Mouse (Mus musculus): Measurements from ENCODE around the gene Chad. TPM values are rescaled to one million over a fixed set of nuclear protein-coding genes. Genes with fewer than 3 reads are reported as not detected.

Chad gene
- polyA plus RNA-seq, 1 experiment, result 0.63 TPM

DNA sequence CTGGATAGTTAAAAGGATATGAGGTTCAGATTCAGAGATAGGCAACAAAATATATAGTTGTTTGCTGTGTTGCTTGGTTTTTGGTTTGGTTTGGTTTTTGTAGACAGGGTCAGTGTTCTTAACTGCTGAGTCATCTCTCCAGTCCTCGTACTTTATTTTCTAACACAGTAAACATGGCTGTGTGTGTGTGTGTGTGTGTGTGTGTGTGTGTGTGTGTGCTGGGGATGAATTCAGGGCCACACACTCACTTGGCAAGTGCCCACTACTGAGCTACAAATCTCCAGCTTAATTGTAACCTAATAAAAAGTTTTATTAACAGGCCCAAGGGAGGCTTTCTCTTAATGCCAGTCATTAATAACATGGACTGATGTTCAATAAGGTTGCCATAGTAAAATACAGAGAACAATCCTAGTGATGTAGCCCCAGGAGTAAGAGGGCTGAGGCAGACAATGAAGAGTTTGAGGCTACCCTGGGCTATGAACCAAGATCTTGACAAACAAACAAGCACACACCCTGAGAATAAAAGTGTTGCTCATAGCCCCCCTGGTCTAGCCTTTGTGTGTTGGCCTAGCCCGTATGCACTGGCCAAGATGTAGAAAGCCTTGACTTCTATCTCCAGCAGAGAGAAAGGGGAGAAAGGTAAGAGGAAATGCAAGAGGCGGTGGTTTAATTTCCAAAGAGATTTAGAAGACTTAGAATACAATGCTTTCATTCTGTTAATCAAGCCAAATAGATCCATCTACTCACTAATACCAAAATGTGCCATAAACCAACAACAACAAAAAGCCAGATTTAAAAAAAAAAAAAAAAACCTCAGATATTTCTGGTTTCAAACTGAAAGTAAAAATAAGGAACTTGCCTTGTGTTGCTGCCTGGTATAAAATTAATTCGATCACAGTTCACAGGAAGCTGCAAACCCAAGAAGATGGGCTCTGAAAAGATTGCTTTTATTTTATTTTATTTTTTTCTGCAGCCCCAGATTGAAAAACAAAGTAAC lies 46.2 kb downstream of the Chad start:
- 54% methylated on average over 4 of the region's 4 CpGs for WGBS
- no peak for DNase-seq (ENCODE audit: low read depth, low spot score)

DNA sequence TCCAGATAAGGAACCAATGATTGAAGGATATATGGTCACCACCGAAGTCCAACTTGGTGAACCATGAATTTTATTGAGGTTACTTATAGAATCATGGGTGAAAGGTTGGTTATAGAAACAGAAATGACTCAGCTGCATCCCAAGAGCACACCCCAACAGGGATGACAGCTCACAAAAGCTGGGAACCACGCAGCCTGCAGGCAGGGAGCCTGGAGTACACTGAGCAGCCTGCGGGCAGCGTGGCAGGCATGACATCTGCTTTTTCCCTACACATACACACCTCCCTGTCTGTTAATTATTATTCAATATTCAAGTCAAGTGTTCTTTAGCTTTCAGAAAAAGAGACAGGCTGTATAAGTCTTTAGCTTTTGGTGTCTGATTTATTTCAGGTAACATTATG lies 49.8 kb downstream of the Chad start:
- WGBS, result 25% methylated on average over 4 of the region's 4 CpGs
- no peak for DNase-seq (ENCODE audit: low read depth, low spot score)

DNA sequence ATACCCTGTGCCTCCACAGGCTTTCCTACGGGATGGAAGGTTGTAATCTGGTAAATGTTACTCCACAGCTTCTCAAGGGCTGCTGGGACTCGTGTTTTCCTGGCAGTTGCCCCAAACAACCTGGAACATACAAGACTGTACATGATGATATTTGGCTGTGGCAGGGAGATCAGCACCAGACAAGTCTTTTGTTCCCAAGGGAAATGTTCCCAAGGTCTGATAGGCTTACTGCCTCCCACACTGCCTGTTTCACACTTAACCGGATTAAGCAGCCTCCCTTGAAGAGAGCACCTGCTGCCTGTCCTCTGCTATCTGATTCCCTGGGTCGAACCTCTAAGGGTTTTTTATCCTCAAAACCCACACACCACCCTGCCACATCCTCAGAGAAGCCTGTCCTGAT lies 50.6 kb downstream of the Chad start:
- DNase-seq (ENCODE audit: low read depth, low spot score), result no peak
- 53% methylated on average over 4 of the region's 4 CpGs for WGBS

DNA sequence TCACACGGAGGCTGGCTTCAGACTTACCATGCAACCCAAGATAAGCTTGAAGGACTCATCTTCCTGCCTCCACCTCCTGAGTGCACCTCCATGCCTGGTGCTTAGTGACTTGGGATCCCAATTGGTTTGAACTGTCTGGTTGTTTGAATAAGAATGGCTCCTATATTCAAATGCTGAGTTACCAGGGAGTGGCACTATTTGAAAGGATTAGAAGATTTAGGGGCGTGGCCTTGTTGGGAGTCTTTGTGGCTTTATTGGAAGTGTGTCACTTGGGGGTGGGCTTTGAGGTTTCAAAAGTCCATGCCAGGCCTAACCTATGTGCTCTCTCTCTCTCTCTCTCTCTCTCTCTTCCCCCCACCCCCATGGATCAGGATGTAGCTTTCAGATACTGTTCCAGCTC lies 52.8 kb downstream of the Chad start:
- 93% methylated on average over 2 of the region's 2 CpGs for WGBS
- no peak for DNase-seq (ENCODE audit: low read depth, low spot score)

Other genes starting within 250 kb of the Chad start
- gene Luc7l3, start 243.1 kb upstream of the Chad start, polyA plus RNA-seq (2012; rRNA removed), result 6.1 and 9.2 TPM in 2 replicates
- 49.1 and 62.2 TPM in 2 replicates for gene Ankrd40, start 237.0 kb upstream of the Chad start, polyA plus RNA-seq (2012; rRNA removed)
- gene Abcc3, start 172.1 kb upstream of the Chad start, polyA plus RNA-seq (2012; rRNA removed), result 48.1 and 67.9 TPM in 2 replicates
- gene Cacna1g, start 90.8 kb upstream of the Chad start, polyA plus RNA-seq (2012; rRNA removed), result 8.8 and 10.1 TPM in 2 replicates
- 0.05 TPM in 1 of 2 replicates, not detected in the other for gene Spata20, start 78.9 kb upstream of the Chad start, polyA plus RNA-seq (2012; rRNA removed)
- gene Epn3, start 65.1 kb upstream of the Chad start, polyA plus RNA-seq (2012; rRNA removed), result 1.6 and 2.4 TPM in 2 replicates
- gene Mycbpap, start 43.3 kb upstream of the Chad start, polyA plus RNA-seq (2012; rRNA removed), result 0.84 and 1.2 TPM in 2 replicates
- 2.5 and 6.2 TPM in 2 replicates for gene Rsad1, start 15.8 kb upstream of the Chad start, polyA plus RNA-seq (2012; rRNA removed)
- gene Acsf2, start 36.8 kb downstream of the Chad start, polyA plus RNA-seq (2012; rRNA removed), result 19.8 and 31.8 TPM in 2 replicates
- gene Lrrc59, start 64.7 kb downstream of the Chad start, polyA plus RNA-seq (2012; rRNA removed), result 165 and 204 TPM in 2 replicates
- 60.7 and 77.6 TPM in 2 replicates for gene Mrpl27, start 88.7 kb downstream of the Chad start, polyA plus RNA-seq (2012; rRNA removed)
- gene Eme1, start 88.9 kb downstream of the Chad start, polyA plus RNA-seq (2012; rRNA removed), result 5.9 and 7.3 TPM in 2 replicates
- gene Xylt2, start 112.5 kb downstream of the Chad start, polyA plus RNA-seq (2012; rRNA removed), result 14.7 and 17.7 TPM in 2 replicates
- gene Gm11541, start 139.5 kb downstream of the Chad start, polyA plus RNA-seq (2012; rRNA removed), result not detected in 2 replicates
- not detected in 2 replicates for gene Cdc34b, start 176.7 kb downstream of the Chad start, polyA plus RNA-seq (2012; rRNA removed)
- gene Tmem92, start 217.7 kb downstream of the Chad start, polyA plus RNA-seq (2012; rRNA removed), result 0.43 and 1.2 TPM in 2 replicates

Data from large intestine, adult 2 months (tissue).